Mouse (Mus musculus): ENCODE data around the gene Drd4. TPM values are rescaled to one million over a fixed set of nuclear protein-coding genes. Genes with fewer than 3 reads are reported as not detected.
A peak's percentile ranks its signal among the peaks of the same experiment; 100 is the strongest.

The Drd4 gene
- polyA plus RNA-seq, 1 experiment from 2014 or later, result 1.8 TPM

GRCm38 (mm10) chr7:141301386-141301785 is 9.6 kb downstream of the Drd4 start:
- no peak overlapping the region for H3K4me3 ChIP-seq (replicated peaks; ENCODE audit: low read depth, low read length)

GRCm38 (mm10) chr7:141302702-141303268 is 11.0 kb downstream of the Drd4 start:
- TF ChIP-seq CTCF (IDR thresholded peaks at IDR 0.05; ENCODE audit: low read depth), result no peak
- H3K9ac ChIP-seq (ENCODE audit: low read depth, low read length), result no peak overlapping the region
- peaks cover 49% of the 10 kb centered on the region for H3K36me3 ChIP-seq (ENCODE audit: insufficient read depth, low read length)
- DNase-seq (ENCODE audit: low spot score) (no peak), ATAC-seq (replicated peaks; ENCODE audit: low FRiP score, low read depth) (no peak)
- H3K4me3 ChIP-seq (replicated peaks; ENCODE audit: low read depth, low read length), result no peak overlapping the region
- H3K27me3 ChIP-seq (ENCODE audit: insufficient read depth, low read length), result no peaks in the 10 kb centered on the region
- H3K4me1 ChIP-seq (replicated peaks; ENCODE audit: insufficient read depth, low read length), result no peaks in the 10 kb centered on the region
- no peaks in the 10 kb centered on the region for H3K9me3 ChIP-seq (replicated peaks; ENCODE audit: low read length)
- H3K4me2 ChIP-seq (ENCODE audit: low read length), result no peak overlapping the region
- 86% methylated on average over 1 of the region's 1 CpGs for WGBS
- no peak overlapping the region for H3K27ac ChIP-seq

More at GRCm38 (mm10) chr7:141301386-141301785, 9.6 kb downstream of the Drd4 start:
- H3K27ac ChIP-seq, result no peak overlapping the region
- H3K9ac ChIP-seq (ENCODE audit: low read depth, low read length), result no peak overlapping the region
- H3K9me3 ChIP-seq (replicated peaks; ENCODE audit: low read length), result no peaks in the 10 kb centered on the region
- DNase-seq (ENCODE audit: low spot score) (no peak), ATAC-seq (replicated peaks; ENCODE audit: low FRiP score, low read depth) (no peak)
- TF ChIP-seq CTCF (IDR thresholded peaks at IDR 0.05; ENCODE audit: low read depth), result no peak
- H3K4me1 ChIP-seq (replicated peaks; ENCODE audit: insufficient read depth, low read length), result no peaks in the 10 kb centered on the region
- H3K27me3 ChIP-seq (ENCODE audit: insufficient read depth, low read length), result no peaks in the 10 kb centered on the region
- peaks cover 37% of the 10 kb centered on the region for H3K36me3 ChIP-seq (ENCODE audit: insufficient read depth, low read length)
- no peak overlapping the region for H3K4me2 ChIP-seq (ENCODE audit: low read length)
- 98% methylated on average over 9 of the region's 9 CpGs for WGBS

- Histone ChIP-seq H3K9me3 (replicated peaks; ENCODE audit: low read length) (no peaks in the 10 kb centered on the region), H3K36me3 (ENCODE audit: insufficient read depth, low read length) (peaks cover 65% of the 10 kb centered on the region), H3K27ac (no peak overlapping the region), H3K9ac (ENCODE audit: low read depth, low read length) (no peak overlapping the region), H3K4me1 (replicated peaks; ENCODE audit: insufficient read depth, low read length) (no peaks in the 10 kb centered on the region), H3K4me2 (ENCODE audit: low read length) (no peak overlapping the region), H3K27me3 (ENCODE audit: insufficient read depth, low read length) (no peaks in the 10 kb centered on the region), H3K4me3 (replicated peaks; ENCODE audit: low read depth, low read length) (no peak overlapping the region)
- 83% methylated on average over 4 of the region's 4 CpGs for WGBS
- DNase-seq (ENCODE audit: low spot score), result no peak
- no peak for ATAC-seq (replicated peaks; ENCODE audit: low FRiP score, low read depth)
- TF ChIP-seq CTCF (IDR thresholded peaks at IDR 0.05; ENCODE audit: low read depth), result no peak
Measured at GRCm38 (mm10) chr7:141304537-141304936, 12.7 kb downstream of the Drd4 start.

GRCm38 (mm10) chr7:141314416-141314815 is 22.6 kb downstream of the Drd4 start:
- no peak overlapping the region for H3K4me2 ChIP-seq (ENCODE audit: low read length)
- no peak for DNase-seq (ENCODE audit: low spot score)
- no peak overlapping the region for H3K9ac ChIP-seq (ENCODE audit: low read depth, low read length)
- no peaks in the 10 kb centered on the region for H3K4me1 ChIP-seq (replicated peaks; ENCODE audit: insufficient read depth, low read length)
- no peak overlapping the region for H3K27ac ChIP-seq
- no peak overlapping the region for H3K4me3 ChIP-seq (replicated peaks; ENCODE audit: low read depth, low read length)
- no peaks in the 10 kb centered on the region for H3K27me3 ChIP-seq (ENCODE audit: insufficient read depth, low read length)
- WGBS, result 85% methylated on average over 2 of the region's 2 CpGs
- no peak for TF ChIP-seq CTCF (IDR thresholded peaks at IDR 0.05; ENCODE audit: low read depth)
- ATAC-seq (replicated peaks; ENCODE audit: low FRiP score, low read depth), result no peak
- H3K9me3 ChIP-seq (replicated peaks; ENCODE audit: low read length), result no peaks in the 10 kb centered on the region
- H3K36me3 ChIP-seq (ENCODE audit: insufficient read depth, low read length), result peaks cover 64% of the 10 kb centered on the region

GRCm38 (mm10) chr7:141315076-141315475 is 23.3 kb downstream of the Drd4 start:
- WGBS, result 92% methylated on average over 8 of the region's 8 CpGs
- H3K27me3 ChIP-seq (ENCODE audit: insufficient read depth, low read length), result no peaks in the 10 kb centered on the region
- no peak overlapping the region for H3K4me3 ChIP-seq (replicated peaks; ENCODE audit: low read depth, low read length)
- H3K36me3 ChIP-seq (ENCODE audit: insufficient read depth, low read length), result peaks cover 61% of the 10 kb centered on the region
- no peak overlapping the region for H3K4me2 ChIP-seq (ENCODE audit: low read length)
- H3K9ac ChIP-seq (ENCODE audit: low read depth, low read length), result no peak overlapping the region
- H3K4me1 ChIP-seq (replicated peaks; ENCODE audit: insufficient read depth, low read length), result no peaks in the 10 kb centered on the region
- DNase-seq (ENCODE audit: low spot score), result no peak
- no peak for ATAC-seq (replicated peaks; ENCODE audit: low FRiP score, low read depth)
- TF ChIP-seq CTCF (IDR thresholded peaks at IDR 0.05; ENCODE audit: low read depth), result no peak
- no peak overlapping the region for H3K27ac ChIP-seq
- H3K9me3 ChIP-seq (replicated peaks; ENCODE audit: low read length), result no peaks in the 10 kb centered on the region

GRCm38 (mm10) chr7:141315974-141316373 is 24.2 kb downstream of the Drd4 start:
- no peak overlapping the region for H3K9ac ChIP-seq (ENCODE audit: low read depth, low read length)
- H3K9me3 ChIP-seq (replicated peaks; ENCODE audit: low read length), result no peaks in the 10 kb centered on the region
- DNase-seq (ENCODE audit: low spot score), result peak; percentile 53
- no peaks in the 10 kb centered on the region for H3K4me1 ChIP-seq (replicated peaks; ENCODE audit: insufficient read depth, low read length)
- ATAC-seq (replicated peaks; ENCODE audit: low FRiP score, low read depth), result peak; percentile 59
- no peak overlapping the region for H3K4me3 ChIP-seq (replicated peaks; ENCODE audit: low read depth, low read length)
- TF ChIP-seq CTCF (IDR thresholded peaks at IDR 0.05; ENCODE audit: low read depth), result peak; percentile 67
- 75% methylated on average over 5 of the region's 5 CpGs for WGBS
- H3K27ac ChIP-seq, result no peak overlapping the region
- H3K4me2 ChIP-seq (ENCODE audit: low read length), result no peak overlapping the region
- H3K36me3 ChIP-seq (ENCODE audit: insufficient read depth, low read length), result peaks cover 58% of the 10 kb centered on the region
- no peaks in the 10 kb centered on the region for H3K27me3 ChIP-seq (ENCODE audit: insufficient read depth, low read length)

Measured in kidney, postnatal 0 days (tissue).